Mouse (Mus musculus) liver, embryonic 14.5 days (tissue): ENCODE data around the gene Supt20. TPM values are rescaled to one million over a fixed set of nuclear protein-coding genes. Genes with fewer than 3 reads are reported as not detected.

Experiments used
- ATAC-seq: fragments of 200-750 bp; cut with Nextera tagmentation; 2 replicates; pipeline ENCODE4 v1.8.0; 2017; ENCODE audit warnings: moderate number of reproducible peaks, mild to moderate bottlenecking, moderate library complexity; ENCODE audit not compliant: insufficient read depth
- DNase-seq, 3 experiments: peaks; one replicate each; pipeline ENCODE4 v3.0.0-alpha.2; 2012 to 2013; ENCODE audit warnings: low read depth in 3 of 3, low spot score in 3 of 3
- H3K27ac ChIP-seq: fragments of 300-500 bp; sonication (generic); 2 replicates; pipeline ENCODE4 v1.5.1; 2014; ENCODE audit warnings: moderate library complexity, mild to moderate bottlenecking, control low read depth, inconsistent platforms
- H3K27me3 ChIP-seq: fragments of 300-500 bp; sonication (generic); 2 replicates; pipeline ENCODE4 v1.6.1; 2014; ENCODE audit warnings: mild to moderate bottlenecking, low read length, moderate library complexity; ENCODE audit not compliant: control insufficient read depth, insufficient read depth
- H3K36me3 ChIP-seq: fragments of 300-500 bp; sonication (generic); replicated peaks from 2 replicates; pipeline ENCODE4 v1.6.1; 2014; ENCODE audit warnings: low read depth; ENCODE audit not compliant: control insufficient read depth, insufficient read depth
- H3K4me1 ChIP-seq, 2 experiments: fragments of 200-500 bp in 1 of 2; fragments of 300-500 bp in 1 of 2; sonication (generic) in 1 of 2; replicated peaks; 2 replicates each; pipeline ENCODE4 v1.6.1; 2012 to 2014; ENCODE audit warnings: antibody characterized with exemption in 1 of 2, inconsistent platforms in 1 of 2, low read length in 1 of 2; ENCODE audit not compliant: control insufficient read depth in 2 of 2, insufficient read depth in 2 of 2
- H3K4me2 ChIP-seq: fragments of 300-500 bp; sonication (generic); 2 replicates; pipeline ENCODE4 v1.6.1; 2014; ENCODE audit warnings: low read depth, mild to moderate bottlenecking, control low read depth, moderate library complexity
- H3K4me3 ChIP-seq, 2 experiments: fragments of 200-500 bp in 1 of 2; fragments of 300-500 bp in 1 of 2; sonication (generic) in 1 of 2; 2 replicates each; pipeline ENCODE4 v1.5.1; 2012 to 2014; ENCODE audit warnings: low read depth in 2 of 2, low read length in 2 of 2, mild to moderate bottlenecking in 2 of 2, control low read depth in 1 of 2, inconsistent platforms in 1 of 2, moderate library complexity in 1 of 2; ENCODE audit not compliant: insufficient read depth in 1 of 2
- H3K9ac ChIP-seq: fragments of 300-500 bp; sonication (generic); replicated peaks from 2 replicates; pipeline ENCODE4 v1.6.1; 2014; ENCODE audit warnings: mild to moderate bottlenecking, control low read depth, moderate library complexity
- H3K9me3 ChIP-seq: fragments of 300-500 bp; sonication (generic); 2 replicates; pipeline ENCODE4 v1.6.1; 2016; ENCODE audit warnings: low read length, mixed read lengths; ENCODE audit not compliant: control insufficient read depth
- CTCF ChIP-seq: IDR thresholded peaks from 2 replicates; pipeline ENCODE4 v1.5.1; 2016; ENCODE audit warnings: antibody characterized with exemption, low read depth, control low read depth
- EP300 ChIP-seq: IDR thresholded peaks from 2 replicates; pipeline ENCODE4 v1.6.1; 2016; ENCODE audit warnings: antibody characterized with exemption, low read depth
- WGBS: fragments of 180-500 bp; shearing (Covaris S2); extraction: QIAGEN DNeasy Blood & Tissue Kit; methylation state at CpG from one replicate; pipeline ENCODE4 v1.1.7; 2014; ENCODE audit not compliant: insufficient replicate concordance; 5-methylcytosine and 5-hydroxymethylcytosine counted together
- polyA plus RNA-seq, 2 experiments: library from polyadenylated mRNA; depleted of rRNA in 1 of 2; stranded (reverse) in 1 of 2; unstranded in 1 of 2; fragments of >200 nt; fragmentation: Nextera tagmentation in 1 of 2; extraction: Ambion mirVana in 1 of 2; gene quantifications; 2 replicates each; pipeline versions ENCODE4 v1.2.1 to v1.2.3; 2012 to 2014

The Supt20 gene
- polyA plus RNA-seq (2012; rRNA removed): 22.3 and 23.5 TPM in 2 replicates
- 23.9 and 24.6 TPM in 2 replicates for polyA plus RNA-seq (2014; fragmentation: Nextera tagmentation; extraction: Ambion mirVana)

- ATAC-seq: peak; percentile 98
- peak within 1 kb of the TSS; percentile 82 for H3K9ac ChIP-seq
- TF ChIP-seq EP300 (no peak), CTCF (no peak)
These were observed at the start of gene Supt20 for GRCm38 (mm10) chr3:54692202-54693055. Gene Supt20, plus strand, starts transcription at chr3:54692807.

GRCm38 (mm10) chr3:54642851-54643250 lies 49.8 kb upstream of the Supt20 start:
- Histone ChIP-seq H3K36me3 (no peaks in the 10 kb centered on the region), H3K27me3 (no peaks in the 10 kb centered on the region), H3K4me2 (no peak overlapping the region), H3K4me3 (no peak overlapping the region), H3K4me1 (no peaks in the 10 kb centered on the region), H3K9me3 (no peaks in the 10 kb centered on the region), H3K9ac (no peak overlapping the region), H3K27ac (no peak overlapping the region)
- TF ChIP-seq EP300 (no peak), CTCF (no peak)
- DNase-seq (no peak), ATAC-seq (no peak)
- WGBS: 64% methylated on average over 1 of the region's 1 CpGs

More at GRCm38 (mm10) chr3:54692202-54693055, at the start of gene Supt20:
- Histone ChIP-seq H3K4me2 (peak within 1 kb of the TSS; percentile 85), H3K4me3 (peak within 1 kb of the TSS; percentile 62 to 95), H3K9me3 (no peaks in the 10 kb centered on the region), H3K27ac (peak within 1 kb of the TSS; percentile 91), H3K27me3 (no peaks in the 10 kb centered on the region), H3K36me3 (peaks cover 8% of the 10 kb centered on the region; the same call in 1 of the 2 replicates), H3K4me1 (peaks cover 5% of the 10 kb centered on the region in 2 experiments)
- peak; percentile 91 to 94 (median 93) for DNase-seq
- under 1% methylated on average over 65 of the region's 65 CpGs for WGBS

- no peak overlapping the region for H3K9ac ChIP-seq
- WGBS: 48% methylated on average over 2 of the region's 2 CpGs
- ATAC-seq: no peak
- H3K4me1 ChIP-seq: no peaks in the 10 kb centered on the region
- DNase-seq: no peak
- no peak overlapping the region for H3K4me3 ChIP-seq
- H3K9me3 ChIP-seq: no peaks in the 10 kb centered on the region
- no peaks in the 10 kb centered on the region for H3K36me3 ChIP-seq
- no peak overlapping the region for H3K4me2 ChIP-seq
- TF ChIP-seq EP300 (no peak), CTCF (no peak)
- no peak overlapping the region for H3K27ac ChIP-seq
- no peaks in the 10 kb centered on the region for H3K27me3 ChIP-seq
These were observed 45.0 kb upstream of the Supt20 start for GRCm38 (mm10) chr3:54647583-54647982.

GRCm38 (mm10) chr3:54651576-54651975 lies 41.0 kb upstream of the Supt20 start:
- Histone ChIP-seq H3K27me3 (no peaks in the 10 kb centered on the region), H3K4me2 (no peak overlapping the region), H3K36me3 (no peaks in the 10 kb centered on the region), H3K27ac (no peak overlapping the region), H3K4me3 (no peak overlapping the region), H3K4me1 (no peaks in the 10 kb centered on the region), H3K9ac (no peak overlapping the region), H3K9me3 (no peaks in the 10 kb centered on the region)
- no peak for DNase-seq
- WGBS: 55% methylated on average over 4 of the region's 4 CpGs
- ATAC-seq: no peak
- no peak for TF ChIP-seq EP300
- TF ChIP-seq CTCF: no peak

- ATAC-seq (no peak), DNase-seq (no peak)
- TF ChIP-seq CTCF: no peak
- TF ChIP-seq EP300: no peak
- H3K4me1 ChIP-seq: no peaks in the 10 kb centered on the region
- WGBS: 26% methylated on average over 1 of the region's 1 CpGs
- no peaks in the 10 kb centered on the region for H3K36me3 ChIP-seq
- no peaks in the 10 kb centered on the region for H3K27me3 ChIP-seq
- no peak overlapping the region for H3K4me3 ChIP-seq
- H3K9ac ChIP-seq: no peak overlapping the region
- H3K4me2 ChIP-seq: no peak overlapping the region
- H3K9me3 ChIP-seq: no peaks in the 10 kb centered on the region
- no peak overlapping the region for H3K27ac ChIP-seq
These were observed 38.4 kb upstream of the Supt20 start for GRCm38 (mm10) chr3:54654169-54654568.
